Mouse (Mus musculus) heart, postnatal 10 days (tissue): ENCODE results near the gene Tspan5. TPM values are rescaled to one million over a fixed set of nuclear protein-coding genes. Genes with fewer than 3 reads are reported as not detected.

Source experiments
- DNase-seq, 2 experiments: peaks; one replicate each; pipeline ENCODE4 v3.0.0; 2021
- intact Hi-C: fragments of 180-260 bp; cut with DNase I; formaldehyde crosslinking; loops from one replicate; pipeline ENCODE4 v1.15.1; 2025
- total RNA-seq, 2 experiments: library from RNA; stranded (reverse); gene quantifications; 2 replicates each; pipeline ENCODE4 v1.2.3; 2021

Gene Tspan5
- total RNA-seq, 2 experiments from 2014 or later, result 12.4 to 13.7 TPM

- intact Hi-C loops, result no loop called here
- DNase-seq, result no peak
These were observed 26.6 kb downstream of the Tspan5 start for GRCm38 (mm10) chr3:138768541-138769093.

- intact Hi-C loops, result no loop called here
- no peak for DNase-seq
These were observed 28.8 kb downstream of the Tspan5 start for GRCm38 (mm10) chr3:138770650-138771331.

GRCm38 (mm10) chr3:138771549-138772333 is 29.7 kb downstream of the Tspan5 start:
- intact Hi-C loops, result no loop called here
- DNase-seq, result no peak

GRCm38 (mm10) chr3:138773871-138774606 is 32.0 kb downstream of the Tspan5 start:
- intact Hi-C loops, result no loop called here
- DNase-seq, result no peak

GRCm38 (mm10) chr3:138774607-138774943 is 32.6 kb downstream of the Tspan5 start:
- intact Hi-C loops, result no loop called here
- DNase-seq, result no peak

GRCm38 (mm10) chr3:138775926-138776715 is 34.1 kb downstream of the Tspan5 start:
- intact Hi-C loops, result no loop called here
- DNase-seq, result no peak

- peak; percentile 12 to 35 for DNase-seq
- intact Hi-C loops, result no loop called here
These were observed 39.5 kb downstream of the Tspan5 start for GRCm38 (mm10) chr3:138781492-138781891.

- intact Hi-C loops, result no loop called here
- no peak for DNase-seq
These were observed 42.1 kb downstream of the Tspan5 start for GRCm38 (mm10) chr3:138783859-138784640.

- intact Hi-C loops, result no loop called here
- no peak for DNase-seq
These were observed 42.6 kb downstream of the Tspan5 start for GRCm38 (mm10) chr3:138784641-138785025.

- intact Hi-C loops, result no loop called here
- DNase-seq, result no peak
These were observed 45.9 kb downstream of the Tspan5 start for GRCm38 (mm10) chr3:138787758-138788488.

- no peak for DNase-seq
- intact Hi-C loops, result no loop called here
These were observed 46.5 kb downstream of the Tspan5 start for GRCm38 (mm10) chr3:138788489-138788850.

GRCm38 (mm10) chr3:138789275-138789674 is 47.3 kb downstream of the Tspan5 start:
- no peak for DNase-seq
- intact Hi-C loops, result no loop called here

- no peak for DNase-seq
- intact Hi-C loops, result no loop called here
These were observed 52.5 kb downstream of the Tspan5 start for GRCm38 (mm10) chr3:138794533-138794932.

- intact Hi-C loops, result no loop called here
- DNase-seq, result no peak
These were observed 54.0 kb downstream of the Tspan5 start for GRCm38 (mm10) chr3:138795951-138796350.

- DNase-seq, result no peak
- intact Hi-C loops, result no loop called here
These were observed 54.6 kb downstream of the Tspan5 start for GRCm38 (mm10) chr3:138796583-138796982.

- DNase-seq, result peak; percentile 20 to 24
- intact Hi-C loops, result no loop called here
These were observed 58.8 kb downstream of the Tspan5 start for GRCm38 (mm10) chr3:138800664-138801411.

- no peak for DNase-seq
- intact Hi-C loops, result no loop called here
These were observed 59.7 kb downstream of the Tspan5 start for GRCm38 (mm10) chr3:138801661-138802060.

GRCm38 (mm10) chr3:138802722-138803443 is 60.9 kb downstream of the Tspan5 start:
- intact Hi-C loops, result no loop called here
- no peak for DNase-seq
